Mouse (Mus musculus): Measurements from ENCODE around the gene Pip4k2b. TPM values are rescaled to one million over a fixed set of nuclear protein-coding genes. Genes with fewer than 3 reads are reported as not detected.
A peak's percentile ranks its signal among the peaks of the same experiment; 100 is the strongest.

The Pip4k2b gene
- polyA plus RNA-seq, 1 experiment = 30.1 TPM

DNA sequence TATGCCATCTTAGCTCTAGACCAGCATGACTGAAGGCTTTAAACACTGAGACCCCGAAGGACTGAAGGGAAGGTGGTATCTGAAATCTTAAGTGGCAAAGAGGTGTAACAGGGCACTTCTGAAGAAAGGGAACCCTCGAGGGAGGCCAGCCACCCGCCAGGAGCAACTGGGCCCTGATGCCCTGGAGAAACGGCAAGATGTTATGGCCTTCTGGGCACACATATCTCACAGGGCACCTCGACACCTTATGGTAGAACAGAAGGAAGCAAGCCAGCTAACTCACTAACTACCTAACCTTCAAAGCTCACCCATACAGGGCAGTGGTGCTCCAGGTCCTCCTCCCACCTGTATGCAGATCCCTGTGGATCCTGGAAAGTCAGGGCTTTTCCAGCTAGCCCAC is 2.3 kb downstream of the Pip4k2b start:
- Histone ChIP-seq H3K79me2 (ENCODE audit: control insufficient read depth, insufficient read depth) (peaks cover 64% of the 10 kb centered on the region), H3K27me3 (ENCODE audit: control insufficient read depth, insufficient read depth, insufficient read length) (no peaks in the 10 kb centered on the region), H3K4me3 (peak overlapping the region; percentile 44), H3ac (ENCODE audit: control insufficient read depth, insufficient read length) (no peak overlapping the region), H3K4me2 (ENCODE audit: low read depth) (peak overlapping the region; percentile 95), H3K36me3 (ENCODE audit: control insufficient read depth, insufficient read depth) (no peaks in the 10 kb centered on the region)
- TF ChIP-seq POLR2AphosphoS2 (IDR thresholded peaks at IDR 0.05; ENCODE audit: insufficient read length, low read depth) = no peak
- TF ChIP-seq MYOD1 (IDR thresholded peaks at IDR 0.05; ENCODE audit: control insufficient read depth in 1 of 3, insufficient read length in 2 of 3, low read depth in 2 of 3) = no peak
- TF ChIP-seq CEBPB (IDR thresholded peaks at IDR 0.05; ENCODE audit: insufficient read depth, poor library complexity, severe bottlenecking) = no peak
- TF ChIP-seq MAX (IDR thresholded peaks at IDR 0.05; ENCODE audit: low read depth) = no peak
- no peak for TF ChIP-seq USF1 (IDR thresholded peaks at IDR 0.05; ENCODE audit: low read depth)
- TF ChIP-seq POLR2A (IDR thresholded peaks at IDR 0.05; ENCODE audit: insufficient read length, low read depth) = no peak
- no peak for TF ChIP-seq REST (IDR thresholded peaks at IDR 0.05; ENCODE audit: insufficient read depth, insufficient read length)
- TF ChIP-seq TCF12 (IDR thresholded peaks at IDR 0.05; ENCODE audit: insufficient read depth, poor library complexity, severe bottlenecking) = no peak
- TF ChIP-seq E2F4 (IDR thresholded peaks at IDR 0.05; ENCODE audit: insufficient read depth) = no peak
- no peak for TF ChIP-seq MYOG (IDR thresholded peaks at IDR 0.05; ENCODE audit: control insufficient read depth in 1 of 3, insufficient read depth in 1 of 3, insufficient read length in 2 of 3, low read depth in 2 of 3)
- TF ChIP-seq SRF (IDR thresholded peaks at IDR 0.05; ENCODE audit: control insufficient read depth, insufficient read length, low read depth) = no peak
- TF ChIP-seq TCF3 (IDR thresholded peaks at IDR 0.05; ENCODE audit: insufficient read length, low read depth) = no peak

- no peaks in the 10 kb centered on the region for H3K36me3 ChIP-seq (ENCODE audit: control insufficient read depth, insufficient read depth)
- H3K4me2 ChIP-seq (ENCODE audit: low read depth) = no peak overlapping the region
- no peak overlapping the region for H3K4me3 ChIP-seq
- peaks cover 82% of the 10 kb centered on the region for H3K79me2 ChIP-seq (ENCODE audit: control insufficient read depth, insufficient read depth)
- H3K27me3 ChIP-seq (ENCODE audit: control insufficient read depth, insufficient read depth, insufficient read length) = no peaks in the 10 kb centered on the region
- TF ChIP-seq USF1 (IDR thresholded peaks at IDR 0.05; ENCODE audit: low read depth) (no peak), TCF12 (IDR thresholded peaks at IDR 0.05; ENCODE audit: insufficient read depth, poor library complexity, severe bottlenecking) (no peak), E2F4 (IDR thresholded peaks at IDR 0.05; ENCODE audit: insufficient read depth) (no peak), POLR2AphosphoS2 (IDR thresholded peaks at IDR 0.05; ENCODE audit: insufficient read length, low read depth) (no peak)
- no peak overlapping the region for H3ac ChIP-seq (ENCODE audit: control insufficient read depth, insufficient read length)
Measured at GRCm38 (mm10) chr11:97740190-97740589, 4.3 kb downstream of the Pip4k2b start.

DNA sequence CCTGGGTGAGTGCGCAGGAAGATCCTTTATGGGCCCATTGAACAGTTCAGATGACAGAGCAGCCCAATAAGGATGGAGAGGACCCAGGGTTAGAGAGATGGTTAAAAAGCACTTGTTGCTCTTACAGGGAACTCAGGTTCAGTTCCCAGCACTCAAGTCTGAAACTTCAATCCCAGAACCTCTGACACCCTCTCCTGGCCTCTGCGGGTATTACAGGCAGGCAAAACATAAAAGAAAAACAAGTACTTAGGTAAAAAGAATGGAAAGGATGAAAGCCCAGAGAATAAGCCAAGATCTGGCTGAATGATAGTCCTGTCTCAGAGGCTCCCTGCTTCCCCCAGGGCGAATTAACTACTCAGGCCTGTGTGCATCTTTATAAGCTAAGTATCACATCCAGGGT is 5.3 kb downstream of the Pip4k2b start:
- no peaks in the 10 kb centered on the region for H3K36me3 ChIP-seq (ENCODE audit: control insufficient read depth, insufficient read depth)
- no peak overlapping the region for H3ac ChIP-seq (ENCODE audit: control insufficient read depth, insufficient read length)
- H3K27me3 ChIP-seq (ENCODE audit: control insufficient read depth, insufficient read depth, insufficient read length) = no peaks in the 10 kb centered on the region
- H3K4me2 ChIP-seq (ENCODE audit: low read depth) = no peak overlapping the region
- no peak overlapping the region for H3K4me3 ChIP-seq
- H3K79me2 ChIP-seq (ENCODE audit: control insufficient read depth, insufficient read depth) = peaks cover 84% of the 10 kb centered on the region
- TF ChIP-seq E2F4 (IDR thresholded peaks at IDR 0.05; ENCODE audit: insufficient read depth) (no peak), SRF (IDR thresholded peaks at IDR 0.05; ENCODE audit: control insufficient read depth, insufficient read length, low read depth) (no peak), POLR2A (IDR thresholded peaks at IDR 0.05; ENCODE audit: insufficient read length, low read depth) (no peak), TCF12 (IDR thresholded peaks at IDR 0.05; ENCODE audit: insufficient read depth, poor library complexity, severe bottlenecking) (no peak), MYOG (IDR thresholded peaks at IDR 0.05; ENCODE audit: control insufficient read depth in 1 of 3, insufficient read depth in 1 of 3, insufficient read length in 2 of 3, low read depth in 2 of 3) (no peak), USF1 (IDR thresholded peaks at IDR 0.05; ENCODE audit: low read depth) (no peak), TCF3 (IDR thresholded peaks at IDR 0.05; ENCODE audit: insufficient read length, low read depth) (no peak), CEBPB (IDR thresholded peaks at IDR 0.05; ENCODE audit: insufficient read depth, poor library complexity, severe bottlenecking) (no peak), POLR2AphosphoS2 (IDR thresholded peaks at IDR 0.05; ENCODE audit: insufficient read length, low read depth) (no peak), MAX (IDR thresholded peaks at IDR 0.05; ENCODE audit: low read depth) (no peak), REST (IDR thresholded peaks at IDR 0.05; ENCODE audit: insufficient read depth, insufficient read length) (no peak), MYOD1 (IDR thresholded peaks at IDR 0.05; ENCODE audit: control insufficient read depth in 1 of 3, insufficient read length in 2 of 3, low read depth in 2 of 3) (no peak)

- no peak overlapping the region for H3ac ChIP-seq (ENCODE audit: control insufficient read depth, insufficient read length)
- no peak overlapping the region for H3K4me3 ChIP-seq
- TF ChIP-seq POLR2AphosphoS2 (IDR thresholded peaks at IDR 0.05; ENCODE audit: insufficient read length, low read depth) = no peak
- no peak for TF ChIP-seq E2F4 (IDR thresholded peaks at IDR 0.05; ENCODE audit: insufficient read depth)
- no peak for TF ChIP-seq POLR2A (IDR thresholded peaks at IDR 0.05; ENCODE audit: insufficient read length, low read depth)
- no peak overlapping the region for H3K4me2 ChIP-seq (ENCODE audit: low read depth)
- peaks cover 84% of the 10 kb centered on the region for H3K79me2 ChIP-seq (ENCODE audit: control insufficient read depth, insufficient read depth)
- H3K36me3 ChIP-seq (ENCODE audit: control insufficient read depth, insufficient read depth) = no peaks in the 10 kb centered on the region
- H3K27me3 ChIP-seq (ENCODE audit: control insufficient read depth, insufficient read depth, insufficient read length) = no peaks in the 10 kb centered on the region
Measured at GRCm38 (mm10) chr11:97738703-97739102, 5.8 kb downstream of the Pip4k2b start.

GRCm38 (mm10) chr11:97737600-97737999 is 6.9 kb downstream of the Pip4k2b start:
- no peak overlapping the region for H3ac ChIP-seq (ENCODE audit: control insufficient read depth, insufficient read length)
- no peaks in the 10 kb centered on the region for H3K27me3 ChIP-seq (ENCODE audit: control insufficient read depth, insufficient read depth, insufficient read length)
- no peaks in the 10 kb centered on the region for H3K36me3 ChIP-seq (ENCODE audit: control insufficient read depth, insufficient read depth)
- TF ChIP-seq MYOD1 (IDR thresholded peaks at IDR 0.05; ENCODE audit: control insufficient read depth in 1 of 3, insufficient read length in 2 of 3, low read depth in 2 of 3) = no peak
- TF ChIP-seq MAX (IDR thresholded peaks at IDR 0.05; ENCODE audit: low read depth) = no peak
- no peak for TF ChIP-seq USF1 (IDR thresholded peaks at IDR 0.05; ENCODE audit: low read depth)
- TF ChIP-seq E2F4 (IDR thresholded peaks at IDR 0.05; ENCODE audit: insufficient read depth) = no peak
- TF ChIP-seq TCF12 (IDR thresholded peaks at IDR 0.05; ENCODE audit: insufficient read depth, poor library complexity, severe bottlenecking) = no peak
- H3K79me2 ChIP-seq (ENCODE audit: control insufficient read depth, insufficient read depth) = peaks cover 79% of the 10 kb centered on the region
- H3K4me2 ChIP-seq (ENCODE audit: low read depth) = peak overlapping the region; percentile 50
- no peak overlapping the region for H3K4me3 ChIP-seq

Measured in myocyte (in vitro differentiated cells).